ENCODE assay signal across 14 mouse cellular contexts in genomic region chr2:146476428-146476972, GRCm38 (mm10).
"Had no signal": no experiment of that assay in that cellular context is flagged by ENCODE, and none has a peak within 500 bp of the region (broad histone marks: within the 10 kb centered on the region; RNA-seq: fewer than 3 reads in every experiment).

No protein-coding gene starts in this region.

- H3K4me3 ChIP-seq: kidney, embryonic 15.5 days; limb, embryonic 13.5 days; megakaryocyte, embryonic 14.5 days; midbrain, embryonic 15.5 days; neural tube, embryonic 12.5 days had no signal

- H3K9me3 ChIP-seq: kidney, embryonic 15.5 days; limb, embryonic 13.5 days; megakaryocyte, embryonic 14.5 days; midbrain, embryonic 15.5 days; neural tube, embryonic 12.5 days had no signal

- H3K27me3 ChIP-seq: kidney, embryonic 15.5 days; limb, embryonic 13.5 days; megakaryocyte, embryonic 14.5 days; midbrain, embryonic 15.5 days; neural tube, embryonic 12.5 days had no signal

- ATAC-seq: midbrain, embryonic 15.5 days had no signal

- H3K27ac ChIP-seq: kidney, embryonic 15.5 days; limb, embryonic 13.5 days; liver, embryonic 14.5 days; macrophage; midbrain, embryonic 15.5 days; neural tube, embryonic 12.5 days had no signal

- H3K36me3 ChIP-seq: kidney, embryonic 15.5 days; midbrain, embryonic 15.5 days had no signal

- DNase-seq: kidney, postnatal 14 days; left cerebral cortex, postnatal 4 days; lung, adult 2 months; lung, postnatal 10 days; thymus, adult 2 months; thymus, postnatal 25 days had no signal

- H3K4me1 ChIP-seq: kidney, embryonic 15.5 days; midbrain, embryonic 15.5 days; neural tube, embryonic 12.5 days had no signal

- H3K9ac ChIP-seq: kidney, embryonic 15.5 days; limb, embryonic 13.5 days; liver, embryonic 14.5 days; midbrain, embryonic 15.5 days; neural tube, embryonic 12.5 days had no signal

- H3K4me2 ChIP-seq: kidney, embryonic 15.5 days; limb, embryonic 13.5 days; midbrain, embryonic 11.5 days; midbrain, embryonic 15.5 days; neural tube, embryonic 12.5 days had no signal
